Mouse (Mus musculus) embryonic facial prominence, embryonic 11.5 days (tissue): ENCODE results near the gene Gm11562. TPM values are rescaled to one million over a fixed set of nuclear protein-coding genes. Genes with fewer than 3 reads are reported as not detected.
"Not testable (repeated sequence)": the region's sequence is repeated elsewhere in the genome, so short reads cannot be mapped to it uniquely, and the experiment has no call there.

ENCODE experiments used
- ATAC-seq: fragments of 200-750 bp; cut with Nextera tagmentation; replicated peaks from 2 replicates; pipeline ENCODE4 v1.8.0; 2017; ENCODE audit warnings: low read depth; ENCODE audit not compliant: insufficient number of reproducible peaks, low FRiP score, low TSS enrichment
- DNase-seq: peaks from one replicate; pipeline ENCODE4 v3.0.0-alpha.2; 2015; ENCODE audit warnings: low spot score
- H3K27ac ChIP-seq: fragments of 300-500 bp; sonication (generic); replicated peaks from 2 replicates; pipeline ENCODE4 v1.5.1; 2014; ENCODE audit warnings: mild to moderate bottlenecking, low read depth, low read length, control low read depth
- H3K27me3 ChIP-seq: fragments of 300-500 bp; sonication (generic); 2 replicates; pipeline ENCODE4 v1.6.1; 2014; ENCODE audit warnings: mild to moderate bottlenecking, low read length, moderate library complexity, mixed read lengths; ENCODE audit not compliant: control insufficient read depth, insufficient read depth
- H3K36me3 ChIP-seq: fragments of 300-500 bp; sonication (generic); replicated peaks from 2 replicates; pipeline ENCODE4 v1.6.1; 2014; ENCODE audit warnings: low read depth, mild to moderate bottlenecking, low read length, moderate library complexity, mixed read lengths; ENCODE audit not compliant: control insufficient read depth, insufficient read depth
- H3K4me1 ChIP-seq: fragments of 300-500 bp; sonication (generic); 2 replicates; pipeline ENCODE4 v1.6.1; 2014; ENCODE audit warnings: low read length, mixed read lengths; ENCODE audit not compliant: control insufficient read depth, insufficient read depth
- H3K4me2 ChIP-seq: fragments of 300-500 bp; sonication (generic); 2 replicates; pipeline ENCODE4 v1.6.1; 2014; ENCODE audit warnings: low read depth, mild to moderate bottlenecking, control low read depth, low read length, moderate library complexity
- H3K4me3 ChIP-seq: fragments of 300-500 bp; sonication (generic); 2 replicates; pipeline ENCODE4 v1.5.1; 2014; ENCODE audit warnings: low read depth, low read length, control low read depth
- H3K9ac ChIP-seq: fragments of 300-500 bp; sonication (generic); replicated peaks from 2 replicates; pipeline ENCODE4 v1.6.1; 2014; ENCODE audit warnings: mild to moderate bottlenecking, control low read depth, low read length
- H3K9me3 ChIP-seq: fragments of 300-500 bp; sonication (generic); replicated peaks from 2 replicates; pipeline ENCODE4 v1.6.1; 2016; ENCODE audit warnings: mild to moderate bottlenecking, low read length, inconsistent platforms, mixed read lengths; ENCODE audit not compliant: control insufficient read depth
- WGBS: fragments of 180-500 bp; shearing (Covaris S2); extraction: QIAGEN DNeasy Blood & Tissue Kit; methylation state at CpG from one replicate; pipeline ENCODE4 v1.1.7; 2014; 5-methylcytosine and 5-hydroxymethylcytosine counted together
- polyA plus RNA-seq: library from polyadenylated mRNA; unstranded; fragments of >200 nt; fragmentation: Nextera tagmentation; extraction: Ambion mirVana; gene quantifications from 2 replicates; pipeline ENCODE4 v1.2.1, GENCODE M21; 2014

Gene Gm11562
- polyA plus RNA-seq, 1 experiment from 2014 or later = not detected

DNA sequence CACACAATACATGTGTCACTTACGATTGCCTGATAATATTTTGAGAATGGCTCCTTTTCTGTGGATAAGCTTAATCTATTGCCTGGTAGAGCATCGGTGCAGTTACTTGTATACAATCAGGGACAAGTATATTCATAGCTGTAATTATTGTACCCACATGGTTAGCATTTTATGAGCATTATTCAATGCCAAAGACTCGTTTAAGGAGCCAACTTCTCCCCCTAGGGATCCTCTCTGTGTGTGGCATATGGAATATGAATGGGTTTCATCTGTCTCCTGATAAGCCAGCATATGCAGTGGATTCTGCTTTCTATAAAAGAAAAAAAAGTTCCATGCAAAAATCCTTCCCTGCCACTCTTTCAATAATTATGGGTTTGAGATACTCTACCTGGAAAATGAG, 24.1 kb upstream of the Gm11562 start:
- no peak overlapping the region for H3K27ac ChIP-seq
- DNase-seq = no peak
- no peaks in the 10 kb centered on the region for H3K4me1 ChIP-seq
- no peaks in the 10 kb centered on the region for H3K9me3 ChIP-seq
- no peak for ATAC-seq
- 78% methylated on average over 3 of the region's 3 CpGs for WGBS
- no peaks in the 10 kb centered on the region for H3K36me3 ChIP-seq
- no peak overlapping the region for H3K4me2 ChIP-seq
- H3K9ac ChIP-seq = no peak overlapping the region
- H3K27me3 ChIP-seq = no peaks in the 10 kb centered on the region
- no peak overlapping the region for H3K4me3 ChIP-seq

DNA sequence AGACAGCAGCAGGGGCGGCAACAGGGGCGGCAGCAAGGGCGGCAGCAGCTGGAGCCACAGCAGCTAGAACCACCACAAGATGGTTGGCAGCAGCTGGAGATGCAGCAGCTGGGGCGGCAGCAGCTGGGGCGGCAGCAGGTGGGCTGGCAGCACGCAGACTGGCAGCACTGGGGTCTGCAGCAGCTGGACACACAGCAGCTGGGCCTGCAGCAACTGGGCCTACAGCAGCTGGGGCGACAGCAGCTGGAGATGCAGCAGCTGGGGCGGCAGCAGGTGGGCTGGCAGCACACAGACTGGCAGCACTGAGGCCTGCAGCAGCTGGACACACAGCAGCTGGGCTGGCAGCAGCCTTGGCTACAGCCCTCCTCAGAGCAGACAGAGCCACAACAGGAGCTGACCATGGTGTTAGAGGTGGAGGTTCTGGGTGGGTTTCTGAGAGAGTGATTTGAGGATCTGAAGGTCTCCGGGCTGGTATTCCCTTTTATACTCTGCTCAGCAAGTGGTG, 23.5 kb upstream of the Gm11562 start, which contains the start of gene Krtap4-7:
Krtap4-7 (minus strand) TSS at position 455 of the 505 bp plus-strand sequence.
- H3K4me3 ChIP-seq, DNase-seq, H3K27ac ChIP-seq, ATAC-seq, H3K4me1 ChIP-seq, H3K36me3 ChIP-seq, H3K9me3 ChIP-seq, H3K4me2 ChIP-seq, H3K9ac ChIP-seq, H3K27me3 ChIP-seq: not testable (repeated sequence)
- WGBS = 88% methylated on average over 9 of the region's 9 CpGs

DNA sequence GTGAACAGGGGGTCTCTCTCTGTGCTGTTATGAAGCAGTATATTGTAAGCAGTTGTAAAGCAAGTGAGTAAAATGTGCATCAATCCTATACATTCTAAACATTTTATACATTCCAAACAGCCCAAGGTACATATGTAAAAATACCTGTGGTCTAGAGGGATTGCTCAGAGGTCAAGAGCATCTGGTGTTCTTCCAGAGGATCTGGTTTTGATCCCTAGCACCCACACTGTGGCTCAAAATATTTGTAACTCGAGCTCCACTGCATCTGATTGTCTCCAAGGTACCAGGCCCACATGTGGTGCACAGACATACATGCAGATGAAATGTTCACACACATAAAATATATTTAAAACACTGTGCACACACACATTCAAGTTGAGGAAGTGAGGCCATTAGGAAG, 20.7 kb upstream of the Gm11562 start:
- Histone ChIP-seq H3K9me3 (no peaks in the 10 kb centered on the region), H3K4me1 (no peaks in the 10 kb centered on the region), H3K27me3 (no peaks in the 10 kb centered on the region), H3K36me3 (no peaks in the 10 kb centered on the region), H3K27ac (no peak overlapping the region), H3K9ac (no peak overlapping the region), H3K4me2 (no peak overlapping the region), H3K4me3 (no peak overlapping the region)
- 20% methylated on average over 1 of the region's 1 CpGs for WGBS
- DNase-seq (peak; percentile 32), ATAC-seq (no peak)

GRCm38 (mm10) chr11:99637086-99637485, 16.9 kb upstream of the Gm11562 start:
- Histone ChIP-seq H3K27ac (no peak overlapping the region), H3K9ac (no peak overlapping the region), H3K4me2 (no peak overlapping the region), H3K27me3 (no peaks in the 10 kb centered on the region), H3K4me1 (no peaks in the 10 kb centered on the region), H3K9me3 (no peaks in the 10 kb centered on the region), H3K36me3 (no peaks in the 10 kb centered on the region), H3K4me3 (no peak overlapping the region)
- WGBS = 80% methylated on average over 1 of the region's 1 CpGs
- ATAC-seq = no peak
- DNase-seq = no peak

DNA sequence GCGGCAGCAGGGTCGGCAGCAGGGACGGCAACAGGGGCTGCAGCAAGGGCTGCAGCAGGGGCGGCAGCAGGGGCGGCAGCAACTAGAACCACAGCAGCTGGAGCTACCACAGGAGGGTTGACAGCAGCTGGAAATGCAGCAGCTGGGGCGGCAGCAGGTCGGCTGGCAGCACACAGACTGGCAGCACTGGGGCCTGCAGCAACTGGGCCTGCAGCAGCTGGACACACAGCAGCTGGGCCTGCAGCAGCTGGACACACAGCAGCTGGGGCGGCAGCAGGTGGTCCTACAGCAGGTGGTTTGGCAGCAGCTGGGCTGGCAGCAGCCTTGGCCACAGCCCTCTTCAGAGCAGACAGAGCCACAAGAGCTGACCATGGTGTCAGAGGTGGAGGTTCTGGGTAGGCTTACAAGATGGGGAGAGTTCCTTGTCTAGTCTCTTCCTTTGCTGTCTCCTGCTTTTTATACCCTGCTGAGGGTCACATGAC, 14.5 kb upstream of the Gm11562 start, which contains the start of gene Krtap4-2:
Krtap4-2 (minus strand) TSS at position 432 of the 482 bp plus-strand sequence.
- Histone ChIP-seq H3K9ac (no peak within 1 kb of the TSS), H3K9me3 (no peaks in the 10 kb centered on the region), H3K4me1 (no peaks in the 10 kb centered on the region), H3K27ac (no peak within 1 kb of the TSS), H3K36me3 (no peaks in the 10 kb centered on the region), H3K4me2 (no peak within 1 kb of the TSS), H3K4me3 (no peak within 1 kb of the TSS), H3K27me3 (no peaks in the 10 kb centered on the region)
- WGBS = 38% methylated on average over 8 of the region's 8 CpGs
- ATAC-seq (no peak), DNase-seq (no peak)

GRCm38 (mm10) chr11:99633293-99633692, 13.1 kb upstream of the Gm11562 start:
- H3K4me1 ChIP-seq = no peaks in the 10 kb centered on the region
- 60% methylated on average over 2 of the region's 2 CpGs for WGBS
- no peaks in the 10 kb centered on the region for H3K36me3 ChIP-seq
- ATAC-seq = no peak
- H3K27ac ChIP-seq = no peak overlapping the region
- H3K9ac ChIP-seq = no peak overlapping the region
- no peak for DNase-seq
- no peaks in the 10 kb centered on the region for H3K27me3 ChIP-seq
- H3K4me2 ChIP-seq = no peak overlapping the region
- H3K9me3 ChIP-seq = no peaks in the 10 kb centered on the region
- no peak overlapping the region for H3K4me3 ChIP-seq

DNA sequence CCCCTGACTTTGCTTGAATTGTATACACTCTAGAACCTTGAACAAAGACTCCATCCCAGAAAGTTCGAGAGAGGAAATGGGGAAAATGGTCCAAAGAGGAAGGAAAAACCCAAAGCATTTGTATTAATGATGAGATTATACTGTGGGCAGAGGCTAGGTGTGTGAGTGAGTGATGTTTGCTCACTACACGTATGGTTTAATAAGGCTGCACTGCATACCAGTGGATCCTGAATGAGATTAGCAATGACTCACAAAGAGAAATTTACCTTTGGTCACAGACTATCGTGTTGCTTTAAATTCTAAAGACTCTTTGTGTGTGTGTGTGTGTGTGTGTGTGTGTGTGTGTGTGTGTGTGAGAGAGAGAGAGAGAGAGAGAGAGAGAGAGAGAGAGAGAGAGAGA, 10.7 kb upstream of the Gm11562 start:
- Histone ChIP-seq H3K9me3 (no peaks in the 10 kb centered on the region), H3K9ac (no peak overlapping the region), H3K36me3 (no peaks in the 10 kb centered on the region), H3K4me3 (no peak overlapping the region), H3K27ac (no peak overlapping the region), H3K4me1 (no peaks in the 10 kb centered on the region), H3K4me2 (no peak overlapping the region), H3K27me3 (no peaks in the 10 kb centered on the region)
- WGBS = 88% methylated on average over 3 of the region's 3 CpGs
- ATAC-seq (no peak), DNase-seq (no peak)

- DNase-seq = no peak
- Histone ChIP-seq H3K9me3 (no peaks in the 10 kb centered on the region), H3K27ac (no peak within 1 kb of the TSS), H3K36me3 (no peaks in the 10 kb centered on the region), H3K4me1 (no peaks in the 10 kb centered on the region), H3K27me3 (no peaks in the 10 kb centered on the region), H3K4me2 (no peak within 1 kb of the TSS), H3K4me3 (no peak within 1 kb of the TSS), H3K9ac (no peak within 1 kb of the TSS)
- ATAC-seq = no peak
- WGBS = 78% methylated on average over 4 of the region's 4 CpGs
These were observed 7.9 kb upstream of the Gm11562 start, which contains the start of gene Krtap4-1 for GRCm38 (mm10) chr11:99628138-99628537. Gene Krtap4-1, minus strand, starts transcription at chr11:99628238.
